8 mouse cellular contexts compared by ENCODE assay signal in genomic region chr15:28024965-28025338, GRCm38 (mm10). TPM values are rescaled to one million over a fixed set of nuclear protein-coding genes. Genes with fewer than 3 reads are reported as not detected.
A peak's percentile ranks its signal among the peaks of the same experiment; 100 is the strongest.
DNase-seq lines count a peak whose midpoint lies in the region; ATAC-seq lines count a peak whose summit lies in the region.

No protein-coding gene starts in this region.

- peaks cover 10% of the 10 kb centered on the region for H3K4me1 ChIP-seq in forebrain, embryonic 11.5 days (replicated peaks; ENCODE audit: control insufficient read depth, insufficient read depth, low read length)
- H3K4me1 ChIP-seq in heart, embryonic 14.5 days (ENCODE audit: control insufficient read depth in 2 of 2, insufficient read depth in 2 of 2, low read length in 2 of 2), result peaks cover 22 to 39% of the 10 kb centered on the region in 2 experiments

- peak overlapping the region; percentile 91; the same call in 1 of the 2 replicates for H3K27ac ChIP-seq in forebrain, embryonic 11.5 days (ENCODE audit: low read depth, low read length)
- H3K27ac ChIP-seq in heart, embryonic 14.5 days (replicated peaks in 1 of 2; ENCODE audit: control insufficient read depth in 1 of 2, insufficient read depth in 1 of 2, low read depth in 2 of 2, low read length in 2 of 2), result peak overlapping the region; percentile 96 to 98

- no peaks in the 10 kb centered on the region for H3K9me3 ChIP-seq in forebrain, embryonic 11.5 days (ENCODE audit: control insufficient read depth, low read length)
- H3K9me3 ChIP-seq in heart, embryonic 14.5 days (ENCODE audit: control insufficient read depth, low read length), result no peaks in the 10 kb centered on the region

- peak; percentile 11 to 17 for DNase-seq in CD8-positive naive resting alpha-beta T cell, adult 2 months (ENCODE audit: low read depth in 2 of 2, low spot score in 2 of 2)
- DNase-seq in adrenal gland, postnatal 4 days (ENCODE audit: low spot score in 2 of 2), result peak; percentile 15 to 28
- peak; percentile 83 for DNase-seq in forebrain, embryonic 11.5 days (ENCODE audit: low spot score)
- peak; percentile 62 to 78 for DNase-seq in kidney, postnatal 4 days
- DNase-seq in lung, postnatal 36 days, result peak; percentile 26
- peak; percentile 64 to 73 for DNase-seq in right cerebral cortex, postnatal 10 days (ENCODE audit: low spot score in 2 of 2)
- peak; percentile 39 to 65 for DNase-seq in urinary bladder, postnatal 4 days (ENCODE audit: low spot score in 2 of 2)

- no peaks in the 10 kb centered on the region for H3K36me3 ChIP-seq in forebrain, embryonic 11.5 days (ENCODE audit: control insufficient read depth, insufficient read depth, low read length)
- no peaks in the 10 kb centered on the region for H3K36me3 ChIP-seq in heart, embryonic 14.5 days (ENCODE audit: control insufficient read depth, insufficient read depth, low read length)

- peak; percentile 31 for ATAC-seq in forebrain, embryonic 11.5 days (replicated peaks; ENCODE audit: low FRiP score)
- ATAC-seq in heart, embryonic 14.5 days (ENCODE audit: insufficient number of reproducible peaks, insufficient read depth, low FRiP score, low read depth), result no peak

- no peaks in the 10 kb centered on the region for H3K27me3 ChIP-seq in forebrain, embryonic 11.5 days (ENCODE audit: control insufficient read depth, insufficient read depth, low read length)
- no peaks in the 10 kb centered on the region for H3K27me3 ChIP-seq in heart, embryonic 14.5 days (ENCODE audit: control insufficient read depth, insufficient read depth, low read length)

- H3K4me2 ChIP-seq in forebrain, embryonic 11.5 days (ENCODE audit: low read depth, low read length, severe bottlenecking), result peak overlapping the region; percentile 92
- H3K4me2 ChIP-seq in heart, embryonic 14.5 days (ENCODE audit: low read length), result peak overlapping the region; percentile 82

- peak overlapping the region; percentile 97 for H3K9ac ChIP-seq in forebrain, embryonic 11.5 days (ENCODE audit: low read length)
- H3K9ac ChIP-seq in heart, embryonic 14.5 days (ENCODE audit: low read length), result peak overlapping the region; percentile 97

- WGBS in forebrain, embryonic 11.5 days, result under 1% methylated on average over 48 of the region's 54 CpGs
- WGBS in heart, embryonic 14.5 days, result under 1% methylated on average over 53 of the region's 54 CpGs

- peak overlapping the region; percentile 93 for H3K4me3 ChIP-seq in forebrain, embryonic 11.5 days (ENCODE audit: low read depth, low read length)
- H3K4me3 ChIP-seq in heart, embryonic 14.5 days (ENCODE audit: control insufficient read depth in 1 of 2, insufficient read depth in 1 of 2, low read depth in 1 of 2, low read length in 2 of 2), result peak overlapping the region; percentile 68 to 96

RNA-seq across cellular contexts. Expression of gene Trio, which starts 0.7 kb away (rescaled TPM):
- total RNA-seq in adrenal gland, postnatal 4 days (2021), result 100 to 1,000 TPM; 111 to 118 TPM
- 41.8 and 42.5 TPM in 2 replicates for polyA plus RNA-seq in forebrain, embryonic 11.5 days (2014; fragmentation: Nextera tagmentation; extraction: Ambion mirVana)
- 23.8 and 29.4 TPM in 2 replicates for polyA plus RNA-seq in heart, embryonic 14.5 days (2014; fragmentation: Nextera tagmentation; extraction: Ambion mirVana)

Comparison
In these comparisons a context has a peak if more than half of its experiments do, and no peak if none do; other contexts are left out.
1. DNase-seq: peak in every context shown above with its lines; median percentile 83 in forebrain, embryonic 11.5 days; 70 in kidney, postnatal 4 days; 68 in right cerebral cortex, postnatal 10 days; 52 in urinary bladder, postnatal 4 days; 26 in lung, postnatal 36 days; 22 in adrenal gland, postnatal 4 days; 14 in CD8-positive naive resting alpha-beta T cell, adult 2 months.